Mouse (Mus musculus) left cerebral cortex, postnatal 36 days (tissue): ENCODE measurements around the gene Lmtk2. TPM values are rescaled to one million over a fixed set of nuclear protein-coding genes. Genes with fewer than 3 reads are reported as not detected.

Experiments
- DNase-seq, 2 experiments: peaks; one replicate each; pipeline ENCODE4 v3.0.0; 2021 to 2022; ENCODE audit warnings: low spot score in 2 of 2, mixed read lengths in 1 of 2
- intact Hi-C: fragments of 180-260 bp; cut with DNase I; formaldehyde crosslinking; loops from one replicate; pipeline ENCODE4 v1.15.1; 2025
- total RNA-seq, 2 experiments: library from RNA; stranded (reverse); gene quantifications; 2 replicates each; pipeline ENCODE4 v1.2.3; 2021

Gene Lmtk2
- total RNA-seq, 2 experiments from 2014 or later: 163 to 182 TPM

- intact Hi-C loops: no loop called here
- no peak for DNase-seq
These were observed 4.8 kb downstream of the Lmtk2 start for GRCm38 (mm10) chr5:144105070-144105469.

- no peak for DNase-seq
- intact Hi-C loops: no loop called here
These were observed 5.4 kb downstream of the Lmtk2 start for GRCm38 (mm10) chr5:144105471-144106129.

- intact Hi-C loops: no loop called here
- no peak for DNase-seq
These were observed 5.9 kb downstream of the Lmtk2 start for GRCm38 (mm10) chr5:144106130-144106510.

- intact Hi-C loops: no loop called here
- no peak for DNase-seq
These were observed 9.0 kb downstream of the Lmtk2 start for GRCm38 (mm10) chr5:144109201-144109600.

- intact Hi-C loops: no loop called here
- no peak for DNase-seq
These were observed 12.6 kb downstream of the Lmtk2 start for GRCm38 (mm10) chr5:144112574-144113438.

- DNase-seq: no peak
These were observed 13.8 kb downstream of the Lmtk2 start for GRCm38 (mm10) chr5:144114068-144114467.

GRCm38 (mm10) chr5:144114970-144115627 is 14.9 kb downstream of the Lmtk2 start:
- intact Hi-C loops: no loop called here
- DNase-seq: no peak

More at GRCm38 (mm10) chr5:144114068-144114467, 13.8 kb downstream of the Lmtk2 start:
- intact Hi-C loops: no loop called here

- intact Hi-C loops: no loop called here
- DNase-seq: no peak
These were observed 15.4 kb downstream of the Lmtk2 start for GRCm38 (mm10) chr5:144115628-144115977.

GRCm38 (mm10) chr5:144118271-144118670 is 18.0 kb downstream of the Lmtk2 start:
- no peak for DNase-seq
- intact Hi-C loops: no loop called here

GRCm38 (mm10) chr5:144119286-144119685 is 19.1 kb downstream of the Lmtk2 start:
- DNase-seq: no peak
- intact Hi-C loops: no loop called here

- no peak for DNase-seq
- intact Hi-C loops: no loop called here
These were observed 21.3 kb downstream of the Lmtk2 start for GRCm38 (mm10) chr5:144121489-144121888.

GRCm38 (mm10) chr5:144125979-144126755 is 25.9 kb downstream of the Lmtk2 start:
- intact Hi-C loops: no loop called here
- no peak for DNase-seq

GRCm38 (mm10) chr5:144143531-144143930 is 43.3 kb downstream of the Lmtk2 start:
- intact Hi-C loops: no loop called here
- DNase-seq: no peak

- no peak for DNase-seq
- intact Hi-C loops: no loop called here
These were observed 46.7 kb downstream of the Lmtk2 start for GRCm38 (mm10) chr5:144146898-144147297.

GRCm38 (mm10) chr5:144149530-144149929 is 49.3 kb downstream of the Lmtk2 start:
- no peak for DNase-seq
- intact Hi-C loops: no loop called here

GRCm38 (mm10) chr5:144151270-144151669 is 51.0 kb downstream of the Lmtk2 start:
- no peak for DNase-seq
- intact Hi-C loops: no loop called here

- DNase-seq: peak; percentile 40 to 53
- intact Hi-C loops: loop anchor here (1.0 to 2.0 kb wide), 2 partner anchors 54 to 114 kb away; partner anchors contain the start of gene Lmtk2
These were observed 54.3 kb downstream of the Lmtk2 start for GRCm38 (mm10) chr5:144154528-144154927.

- DNase-seq: peak in 1 of 2 experiments; percentile 43
- intact Hi-C loops: no loop called here
These were observed 58.4 kb downstream of the Lmtk2 start for GRCm38 (mm10) chr5:144158604-144159003.

GRCm38 (mm10) chr5:144159137-144159536 is 58.9 kb downstream of the Lmtk2 start:
- DNase-seq: no peak
- intact Hi-C loops: no loop called here
